Mouse (Mus musculus) stomach, postnatal 0 days (tissue): Measurements from ENCODE around the gene Gm49486. TPM values are rescaled to one million over a fixed set of nuclear protein-coding genes. Genes with fewer than 3 reads are reported as not detected.

Experiments
- ATAC-seq: fragments of 200-750 bp; cut with Nextera tagmentation; 2 replicates; pipeline ENCODE4 v1.8.0; 2017; ENCODE audit not compliant: low FRiP score, low TSS enrichment
- DNase-seq: peaks from one replicate; pipeline ENCODE4 v3.0.0-alpha.2; 2016; ENCODE audit warnings: low spot score
- H3K27ac ChIP-seq: fragments of 300-500 bp; sonication (generic); replicated peaks from 2 replicates; pipeline ENCODE4 v1.5.1; 2014; ENCODE audit warnings: mild to moderate bottlenecking, control low read depth
- H3K27me3 ChIP-seq: fragments of 300-500 bp; sonication (generic); 2 replicates; pipeline ENCODE4 v1.6.1; 2014; ENCODE audit warnings: low read length; ENCODE audit not compliant: control insufficient read depth, insufficient read depth
- H3K36me3 ChIP-seq: fragments of 300-500 bp; sonication (generic); 2 replicates; pipeline ENCODE4 v1.6.1; 2014; ENCODE audit warnings: low read length, mixed read lengths; ENCODE audit not compliant: control insufficient read depth, insufficient read depth
- H3K4me1 ChIP-seq: fragments of 300-500 bp; sonication (generic); replicated peaks from 2 replicates; pipeline ENCODE4 v1.6.1; 2014; ENCODE audit warnings: antibody characterized with exemption; ENCODE audit not compliant: control insufficient read depth, insufficient read depth
- H3K4me2 ChIP-seq: fragments of 300-500 bp; sonication (generic); replicated peaks from 2 replicates; pipeline ENCODE4 v1.6.1; 2014; ENCODE audit warnings: low read depth, mild to moderate bottlenecking, control low read depth, moderate library complexity
- H3K4me3 ChIP-seq: fragments of 300-500 bp; sonication (generic); 2 replicates; pipeline ENCODE4 v1.5.1; 2014; ENCODE audit warnings: low read depth, low read length, control low read depth
- H3K9ac ChIP-seq: fragments of 300-500 bp; sonication (generic); 2 replicates; pipeline ENCODE4 v1.6.1; 2014; ENCODE audit warnings: mild to moderate bottlenecking, low read length, control low read depth, mixed read lengths
- H3K9me3 ChIP-seq: fragments of 300-500 bp; sonication (generic); 2 replicates; pipeline ENCODE4 v1.6.1; 2016; ENCODE audit warnings: low read length; ENCODE audit not compliant: control insufficient read depth
- CTCF ChIP-seq: IDR thresholded peaks from 2 replicates; pipeline ENCODE4 v1.5.1; 2016; ENCODE audit warnings: antibody characterized with exemption, low read depth, mild to moderate bottlenecking, moderate library complexity
- EP300 ChIP-seq: optimal IDR thresholded peaks from 2 replicates; pipeline ENCODE3; 2016; ENCODE audit warnings: antibody characterized with exemption
- WGBS: fragments of 180-500 bp; shearing (Covaris S2); extraction: QIAGEN DNeasy Blood & Tissue Kit; methylation state at CpG from one replicate; pipeline ENCODE4 v1.1.7; 2014; 5-methylcytosine and 5-hydroxymethylcytosine counted together
- polyA plus RNA-seq: library from polyadenylated mRNA; unstranded; fragments of >200 nt; fragmentation: Nextera tagmentation; extraction: Ambion mirVana; gene quantifications from 2 replicates; pipeline ENCODE4 v1.2.1, GENCODE M21; 2015

The Gm49486 gene
- polyA plus RNA-seq, 1 experiment from 2014 or later, result 0.27 TPM

- Histone ChIP-seq H3K4me3 (no peak overlapping the region), H3K27ac (no peak overlapping the region), H3K4me1 (no peaks in the 10 kb centered on the region; the same call in 1 of the 2 replicates), H3K9ac (no peak overlapping the region), H3K9me3 (no peaks in the 10 kb centered on the region), H3K36me3 (peaks cover 3% of the 10 kb centered on the region), H3K27me3 (no peaks in the 10 kb centered on the region), H3K4me2 (no peak overlapping the region)
- WGBS, result 69% methylated on average over 6 of the region's 6 CpGs
- TF ChIP-seq EP300 (no peak), CTCF (no peak)
- no peak for DNase-seq
- peak; percentile 22; the same call in 1 of the 2 replicates for ATAC-seq
Measured at GRCm38 (mm10) chr15:79298553-79298952, 69.4 kb downstream of the Gm49486 start.

- 74% methylated on average over 2 of the region's 2 CpGs for WGBS
- H3K27ac ChIP-seq, result no peak overlapping the region
- H3K9ac ChIP-seq, result no peak overlapping the region
- H3K4me1 ChIP-seq, result no peaks in the 10 kb centered on the region; the same call in 1 of the 2 replicates
- DNase-seq (no peak), ATAC-seq (no peak; the same call in 1 of the 2 replicates)
- H3K4me3 ChIP-seq, result no peak overlapping the region
- no peak overlapping the region for H3K4me2 ChIP-seq
- H3K36me3 ChIP-seq, result peaks cover 3% of the 10 kb centered on the region
- no peaks in the 10 kb centered on the region for H3K9me3 ChIP-seq
- no peaks in the 10 kb centered on the region for H3K27me3 ChIP-seq
- no peak for TF ChIP-seq EP300
Measured at GRCm38 (mm10) chr15:79299563-79300155, 70.5 kb downstream of the Gm49486 start.

- 87% methylated on average over 8 of the region's 8 CpGs for WGBS
- no peak for TF ChIP-seq EP300
- no peak for TF ChIP-seq CTCF
- DNase-seq, result no peak
Measured at GRCm38 (mm10) chr15:79303725-79304124, 74.5 kb downstream of the Gm49486 start.

GRCm38 (mm10) chr15:79304832-79305231 lies 75.6 kb downstream of the Gm49486 start:
- DNase-seq (no peak), ATAC-seq (no peak)
- peaks cover 3% of the 10 kb centered on the region for H3K36me3 ChIP-seq
- no peak overlapping the region for H3K4me3 ChIP-seq
- WGBS, result 52% methylated on average over 3 of the region's 5 CpGs
- H3K4me2 ChIP-seq, result no peak overlapping the region
- no peaks in the 10 kb centered on the region for H3K9me3 ChIP-seq
- H3K27ac ChIP-seq, result no peak overlapping the region
- H3K9ac ChIP-seq, result no peak overlapping the region
- no peaks in the 10 kb centered on the region for H3K27me3 ChIP-seq
- no peaks in the 10 kb centered on the region for H3K4me1 ChIP-seq
- TF ChIP-seq EP300 (no peak), CTCF (no peak)

More at GRCm38 (mm10) chr15:79303725-79304124, 74.5 kb downstream of the Gm49486 start:
- H3K36me3 ChIP-seq, result peaks cover 3% of the 10 kb centered on the region
- H3K4me3 ChIP-seq, result no peak overlapping the region
- no peaks in the 10 kb centered on the region; the same call in 1 of the 2 replicates for H3K4me1 ChIP-seq
- H3K27ac ChIP-seq, result no peak overlapping the region
- no peak overlapping the region for H3K4me2 ChIP-seq
- no peak overlapping the region for H3K9ac ChIP-seq
- H3K9me3 ChIP-seq, result no peaks in the 10 kb centered on the region
- ATAC-seq, result no peak
- no peaks in the 10 kb centered on the region for H3K27me3 ChIP-seq

- H3K4me2 ChIP-seq, result no peak overlapping the region
- ATAC-seq (no peak), DNase-seq (no peak)
- 75% methylated on average over 23 of the region's 23 CpGs for WGBS
- TF ChIP-seq EP300 (no peak), CTCF (no peak)
- no peaks in the 10 kb centered on the region for H3K9me3 ChIP-seq
- H3K4me1 ChIP-seq, result no peaks in the 10 kb centered on the region
- H3K27me3 ChIP-seq, result no peaks in the 10 kb centered on the region
- no peak overlapping the region for H3K4me3 ChIP-seq
- no peak overlapping the region for H3K27ac ChIP-seq
- H3K36me3 ChIP-seq, result no peaks in the 10 kb centered on the region; the same call in 1 of the 2 replicates
- no peak overlapping the region for H3K9ac ChIP-seq
Measured at GRCm38 (mm10) chr15:79306043-79306637, 76.9 kb downstream of the Gm49486 start.

Other genes starting within 250 kb of the Gm49486 start
- gene H1f0, start 200.9 kb upstream of the Gm49486 start, polyA plus RNA-seq, result 285 and 309 TPM in 2 replicates
- gene Galr3, start 187.5 kb upstream of the Gm49486 start, polyA plus RNA-seq, result 0.31 and 0.34 TPM in 2 replicates
- gene Ankrd54, start 166.5 kb upstream of the Gm49486 start, polyA plus RNA-seq, result 27.1 and 28.0 TPM in 2 replicates
- 132 and 135 TPM in 2 replicates for gene Eif3l, start 154.2 kb upstream of the Gm49486 start, polyA plus RNA-seq
- gene Micall1, start 120.5 kb upstream of the Gm49486 start, polyA plus RNA-seq, result 7.0 and 7.8 TPM in 2 replicates
- 308 and 320 TPM in 2 replicates for gene Polr2f, start 88.4 kb upstream of the Gm49486 start, polyA plus RNA-seq
- gene 1700088E04Rik, start 88.1 kb upstream of the Gm49486 start, polyA plus RNA-seq, result 6.4 and 7.9 TPM in 2 replicates
- 3.6 and 3.9 TPM in 2 replicates for gene Sox10, start 64.2 kb upstream of the Gm49486 start, polyA plus RNA-seq
- gene Pick1, start 218 bp upstream of the Gm49486 start, polyA plus RNA-seq, result 25.7 and 26.7 TPM in 2 replicates
- 0.10 and 0.12 TPM in 2 replicates for gene Slc16a8, start 25.4 kb downstream of the Gm49486 start, polyA plus RNA-seq
- gene Baiap2l2, start 56.1 kb downstream of the Gm49486 start, polyA plus RNA-seq, result 4.1 and 4.9 TPM in 2 replicates
- gene Pla2g6, start 99.0 kb downstream of the Gm49486 start, polyA plus RNA-seq, result 8.8 and 9.4 TPM in 2 replicates
- gene Maff, start 117.2 kb downstream of the Gm49486 start, polyA plus RNA-seq, result 11.4 and 11.9 TPM in 2 replicates
- 21.2 and 22.3 TPM in 2 replicates for gene Tmem184b, start 174.2 kb downstream of the Gm49486 start, polyA plus RNA-seq
- gene Csnk1e, start 226.2 kb downstream of the Gm49486 start, polyA plus RNA-seq, result 44.8 and 50.8 TPM in 2 replicates